Mouse (Mus musculus): ENCODE results near the gene Itga5.

Gene Itga5

GRCm38 (mm10) chr15:103308056-103308875 is 58.3 kb downstream of the Itga5 start:
- peak; percentile 13 for DNase-seq

DNA sequence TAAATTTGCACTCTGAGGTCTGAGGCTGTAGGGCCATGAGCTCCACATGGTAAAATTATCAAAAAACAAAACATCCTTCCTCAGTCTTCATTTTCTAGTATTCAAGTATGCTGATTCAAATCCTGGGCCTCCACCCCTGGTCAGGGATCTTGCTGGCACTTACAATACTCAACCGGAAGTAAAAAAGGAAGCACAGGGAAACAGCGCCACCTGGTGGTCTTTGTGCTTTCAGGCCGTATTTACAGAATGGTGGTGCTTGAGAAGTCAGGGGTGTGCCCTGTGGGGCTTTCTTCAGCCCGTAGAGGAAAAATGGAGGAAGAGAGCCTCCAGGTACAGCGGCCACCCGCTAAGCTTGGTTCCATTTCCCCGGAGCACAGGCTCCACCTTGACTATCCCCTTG is 59.4 kb downstream of the Itga5 start:
- peak; percentile 87 for DNase-seq

- peak; percentile 18 for DNase-seq
Observed at GRCm38 (mm10) chr15:103305792-103306645, 60.5 kb downstream of the Itga5 start.

DNA sequence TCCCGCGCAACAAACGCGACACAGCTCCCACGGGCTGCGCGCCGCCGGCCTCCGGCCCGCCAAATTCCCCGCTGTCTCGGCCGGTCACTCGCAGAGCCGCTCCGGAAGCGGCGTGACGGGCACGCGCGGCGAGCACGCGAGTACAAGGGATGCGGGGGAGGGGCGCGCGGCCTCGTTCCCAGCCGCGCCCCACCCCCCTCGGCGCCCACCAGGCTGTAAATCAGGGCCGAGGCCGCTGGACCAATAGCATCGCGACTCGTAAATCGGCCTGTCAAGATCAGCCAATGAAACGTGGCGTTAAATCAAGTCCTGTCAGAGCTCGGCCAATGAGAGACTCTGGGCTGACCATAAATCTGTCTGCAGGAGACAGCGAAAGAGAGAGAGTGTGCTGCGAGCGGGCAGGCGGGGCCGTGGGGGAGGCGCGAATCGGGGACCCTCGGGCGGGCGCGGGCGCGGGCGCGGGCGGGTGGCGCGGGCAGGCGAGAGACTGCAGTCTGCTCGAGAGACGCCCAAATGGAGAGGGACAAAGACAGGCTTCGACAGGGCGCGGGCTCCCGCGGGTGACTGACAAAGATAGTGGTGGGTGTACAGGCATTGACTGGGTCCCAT is 61.4 kb downstream of the Itga5 start:
- DNase-seq: peak; percentile 94

DNA sequence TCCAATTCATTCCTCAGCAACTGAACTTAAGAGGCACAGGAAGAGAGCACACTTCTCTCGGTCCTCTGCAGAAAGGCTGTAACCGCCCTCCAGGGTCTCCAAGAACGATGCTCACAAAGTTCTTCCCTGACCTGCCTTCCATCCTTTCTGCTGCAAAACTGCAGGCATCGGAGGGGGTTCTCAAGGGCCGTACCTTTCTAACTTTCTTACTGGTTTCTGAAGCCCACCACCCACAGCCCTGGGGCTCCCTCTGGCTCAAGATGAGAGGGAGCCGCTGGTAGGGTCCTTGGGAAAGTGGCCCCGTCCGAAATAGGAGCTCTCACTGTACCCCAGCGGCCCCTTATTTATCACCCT is 62.0 kb downstream of the Itga5 start:
- no peak for DNase-seq

- peak; percentile 30 for DNase-seq
Observed at GRCm38 (mm10) chr15:103303916-103304615, 62.5 kb downstream of the Itga5 start.

- DNase-seq: no peak
Observed at GRCm38 (mm10) chr15:103302341-103303021, 64.1 kb downstream of the Itga5 start.

GRCm38 (mm10) chr15:103301547-103302340 is 64.8 kb downstream of the Itga5 start:
- DNase-seq: no peak

DNA sequence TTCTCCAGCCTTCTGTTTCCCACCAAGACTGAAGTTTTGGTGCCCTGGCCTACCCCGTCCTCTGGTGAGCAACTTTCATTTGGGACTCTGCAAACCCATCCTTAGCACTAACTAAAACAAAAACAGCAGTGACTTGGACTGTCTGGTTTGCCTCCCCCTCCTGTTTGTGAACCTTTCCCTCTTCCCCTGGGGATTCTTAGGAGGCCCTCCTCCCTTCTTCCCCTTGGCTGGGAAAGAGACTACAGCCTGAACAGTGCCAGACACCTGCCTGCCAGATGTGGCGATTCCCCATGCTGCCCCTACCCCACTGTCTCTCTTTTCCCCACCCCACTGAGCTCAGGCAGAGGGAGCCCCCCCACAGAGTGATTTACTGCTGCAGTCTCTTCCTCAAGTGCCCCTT is 65.5 kb downstream of the Itga5 start:
- no peak for DNase-seq

DNA sequence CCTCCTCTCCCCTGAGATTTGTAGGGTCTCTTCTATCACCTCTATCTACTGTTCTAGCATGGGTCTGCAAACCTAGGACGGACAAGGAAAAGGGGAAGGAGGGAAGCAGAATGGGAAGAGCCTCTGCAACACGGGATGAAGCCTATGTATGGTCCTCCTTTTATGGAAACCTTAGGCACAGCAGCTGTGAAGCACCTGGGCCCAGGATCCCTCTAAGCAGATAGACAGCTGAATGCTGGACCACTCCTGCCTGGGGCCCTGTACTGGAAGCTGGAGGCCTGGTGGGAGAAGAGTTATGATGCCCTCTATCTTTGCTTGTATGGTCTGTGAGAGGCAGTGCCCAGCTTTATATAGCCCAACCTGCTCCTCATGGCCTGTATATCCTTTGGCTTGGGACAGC is 66.0 kb downstream of the Itga5 start:
- no peak for DNase-seq

DNA sequence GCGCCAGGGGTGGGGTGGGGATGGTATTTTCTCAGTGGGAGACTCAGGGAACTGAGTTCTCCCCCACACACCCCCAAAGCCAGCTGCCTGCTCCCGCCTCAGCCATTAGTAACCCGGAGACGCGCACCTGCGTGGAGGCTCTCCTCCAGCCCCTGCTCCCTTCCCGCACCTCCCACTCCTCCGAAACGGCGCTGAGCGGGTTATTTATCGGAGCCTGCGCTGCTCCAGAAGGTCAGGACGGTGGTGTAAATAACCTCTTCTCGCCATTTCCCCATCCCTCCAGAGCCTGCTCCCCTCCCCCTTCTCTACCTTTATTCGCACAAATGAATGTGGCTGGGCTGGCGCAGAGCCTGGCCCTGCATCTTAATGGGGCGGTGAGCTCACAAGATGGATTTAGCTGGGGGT is 66.5 kb downstream of the Itga5 start:
- peak; percentile 47 for DNase-seq

DNA sequence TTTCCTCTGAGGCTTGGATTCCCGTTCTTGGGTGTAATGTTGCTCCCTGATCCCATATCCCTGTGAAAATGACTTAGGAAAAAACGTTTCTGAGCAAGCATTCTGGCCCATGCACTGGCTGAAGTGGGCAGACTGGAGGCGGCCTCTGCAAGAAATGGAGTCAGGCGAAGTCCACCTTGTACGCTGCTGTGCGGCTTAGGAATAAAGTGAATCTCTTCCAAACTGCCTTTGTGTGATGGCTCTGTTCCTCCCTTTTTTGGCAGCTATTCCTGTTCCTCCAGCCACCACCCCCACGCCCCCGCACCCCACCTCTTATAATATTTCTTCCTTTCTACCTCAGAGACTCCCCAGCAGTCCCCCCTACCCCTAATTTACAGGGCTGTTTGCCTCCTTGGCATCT is 66.9 kb downstream of the Itga5 start:
- peak; percentile 10 for DNase-seq

GRCm38 (mm10) chr15:103298861-103299616 is 67.5 kb downstream of the Itga5 start:
- no peak for DNase-seq

- no peak for DNase-seq
Observed at GRCm38 (mm10) chr15:103298026-103298425, 68.5 kb downstream of the Itga5 start.

GRCm38 (mm10) chr15:103297313-103297712 is 69.2 kb downstream of the Itga5 start:
- DNase-seq: no peak

DNA sequence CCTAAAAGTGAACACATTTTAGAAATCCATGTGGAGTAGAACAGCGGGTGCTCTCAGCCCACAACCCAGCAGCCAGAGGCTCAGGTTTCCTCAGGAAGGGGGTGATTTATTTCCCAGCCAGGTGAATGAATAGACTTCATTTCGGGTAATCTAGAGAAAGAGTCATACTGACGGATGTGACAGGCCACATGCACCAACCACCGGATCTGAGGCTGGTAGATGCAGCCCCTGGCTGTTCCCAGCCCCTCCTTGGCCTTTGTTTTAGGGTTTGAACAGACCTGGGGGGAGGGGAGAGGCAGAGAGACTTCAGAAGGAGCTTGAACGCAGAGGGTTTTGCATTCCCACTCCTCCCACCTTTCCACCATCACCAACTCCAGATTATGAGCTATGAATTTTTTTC is 70.7 kb downstream of the Itga5 start:
- DNase-seq: no peak

DNA sequence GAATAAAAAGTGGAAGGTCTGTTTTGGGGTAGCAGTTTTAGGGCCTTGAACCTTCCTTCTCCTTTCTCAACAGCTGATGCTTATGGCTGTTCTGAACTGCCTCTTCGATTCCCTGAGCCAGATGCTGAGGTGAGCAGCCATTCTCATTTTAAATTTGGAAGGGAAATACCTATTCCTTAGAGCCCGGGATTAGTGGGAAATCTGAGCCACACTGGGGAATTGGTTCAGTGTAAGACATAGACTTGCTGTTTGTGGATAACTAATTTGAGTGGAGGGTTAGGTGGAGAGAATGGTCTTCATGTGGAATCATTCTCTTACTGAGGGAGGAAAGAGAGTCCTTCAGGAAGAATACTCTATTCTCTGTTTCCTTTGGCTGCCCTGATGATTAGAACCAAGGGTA is 71.9 kb downstream of the Itga5 start:
- no peak for DNase-seq
